ENCODE assay signal across 29 mouse cellular contexts in genomic region chr5:92349731-92350130, GRCm38 (mm10). TPM values are rescaled to one million over a fixed set of nuclear protein-coding genes. Genes with fewer than 3 reads are reported as not detected.
"Had no signal": no experiment of that assay in that cellular context is flagged by ENCODE, and none has a peak within 500 bp of the region (broad histone marks: within the 10 kb centered on the region; RNA-seq: fewer than 3 reads in every experiment).

No protein-coding gene starts in this region.

- H3K4me1 ChIP-seq: midbrain, embryonic 12.5 days had no signal

- H3K4me2 ChIP-seq: midbrain, embryonic 12.5 days had no signal

- DNase-seq: kidney, adult 11 months; kidney, adult 9 months; kidney, postnatal 25 days; layer of hippocampus, adult 9-11 months; liver, embryonic 13.5 days; lung, adult 2 months; lung, postnatal 14 days; lung, postnatal 4 days; retina, postnatal 1 day; right cerebral cortex, postnatal 25 days; thymus, adult 18-20 months; thymus, postnatal 36 days had no signal

- H3K9ac ChIP-seq: limb, embryonic 13.5 days; liver, embryonic 13.5 days; midbrain, embryonic 12.5 days; midbrain, embryonic 15.5 days; neural tube, embryonic 13.5 days had no signal

- H3K27me3 ChIP-seq: midbrain, embryonic 15.5 days had no signal

- H3K4me3 ChIP-seq: limb, embryonic 10.5 days; limb, embryonic 13.5 days; liver, embryonic 13.5 days; midbrain, embryonic 12.5 days; midbrain, embryonic 15.5 days; myocyte; neural tube, embryonic 13.5 days had no signal

- H3K9me3 ChIP-seq: limb, embryonic 10.5 days; limb, embryonic 13.5 days; liver, embryonic 13.5 days; midbrain, embryonic 12.5 days; midbrain, embryonic 15.5 days; neural tube, embryonic 13.5 days had no signal

- H3K27ac ChIP-seq: kidney, postnatal 0 days; layer of hippocampus, adult 2 months; limb, embryonic 10.5 days; limb, embryonic 13.5 days; liver, embryonic 13.5 days; midbrain, embryonic 12.5 days; midbrain, embryonic 15.5 days; neural tube, embryonic 13.5 days had no signal

- H3K36me3 ChIP-seq: limb, embryonic 10.5 days; limb, embryonic 13.5 days; liver, embryonic 13.5 days; midbrain, embryonic 12.5 days; midbrain, embryonic 15.5 days; neural tube, embryonic 13.5 days had no signal

- ATAC-seq: midbrain, embryonic 15.5 days had no signal

RNA-seq across cellular contexts. Expression of gene Cxcl10, which starts 1.0 kb away (rescaled TPM):
- total RNA-seq: layer of hippocampus, adult 2 months; layer of hippocampus, postnatal 25 days; left cerebral cortex, postnatal 25 days had no signal
- polyA plus RNA-seq: midbrain, embryonic 12.5 days; testis, adult 2 months had no signal

RNA-seq across cellular contexts. Expression of gene Art3, which starts 18.1 kb away (rescaled TPM):
- total RNA-seq: megakaryocyte-erythroid progenitor cell, adult 5-6 weeks; neutrophil, adult 5-6 weeks had no signal

RNA-seq across cellular contexts. Expression of gene Cxcl9, which starts 21.9 kb away (rescaled TPM):
- total RNA-seq: layer of hippocampus, adult 2 months; layer of hippocampus, postnatal 25 days; left cerebral cortex, adult 18-20 months; left cerebral cortex, postnatal 25 days; megakaryocyte-erythroid progenitor cell, adult 5-6 weeks; monocyte, adult 5-6 weeks had no signal
- polyA plus RNA-seq: limb, embryonic 10.5 days; liver, embryonic 13.5 days; lung, embryonic 16.5 days; midbrain, embryonic 12.5 days; midbrain, embryonic 15.5 days; neural tube, embryonic 13.5 days; stomach, embryonic 16.5 days had no signal
